ENCODE assay signal across 7 mouse cellular contexts in the genomic region with DNA sequence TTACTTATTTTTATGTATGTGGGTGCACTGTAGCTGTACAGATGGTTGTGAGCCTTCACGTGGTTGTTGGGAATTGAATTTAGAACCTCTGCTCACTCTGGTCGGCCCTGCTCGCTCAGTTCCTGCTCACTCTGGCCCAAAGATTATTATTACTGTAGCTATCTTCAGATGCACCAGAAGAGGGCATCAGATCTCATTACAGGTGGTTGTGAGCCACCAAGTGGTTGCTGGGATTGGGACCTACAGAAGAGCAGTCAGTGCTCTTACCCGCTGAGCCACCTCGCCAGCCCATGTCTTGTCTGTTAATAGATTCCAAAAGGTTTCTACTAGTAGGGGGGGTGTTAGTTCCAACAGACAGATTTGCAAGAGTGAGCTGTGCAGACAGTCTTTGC.
DNase-seq lines count a peak whose midpoint lies in the region; ATAC-seq and TF ChIP-seq lines count a peak whose summit lies in the region.
"Not testable (repeated sequence)": the region's sequence is repeated elsewhere in the genome, so short reads cannot be mapped to it uniquely, and the experiment has no call there.

No protein-coding gene starts in this region.

- H3K27ac ChIP-seq in ES-Bruce4 (ENCODE audit: insufficient read depth, low read length), result peak overlapping the region; percentile 91
- not testable (repeated sequence) for H3K27ac ChIP-seq in bone marrow, adult 2 months (ENCODE audit: control insufficient read depth, insufficient read depth, low read depth, low read length, poor library complexity); cortical plate, adult 2 months (ENCODE audit: insufficient read depth, low read length); hindbrain, postnatal 0 days
- H3K27ac ChIP-seq in kidney, embryonic 15.5 days, result peak overlapping the region; percentile 77
- peak overlapping the region; percentile 50 for H3K27ac ChIP-seq in limb, embryonic 10.5 days

- H3K27me3 ChIP-seq in ES-Bruce4 (ENCODE audit: control insufficient read depth, insufficient read depth, low read length, poor library complexity, severe bottlenecking); hindbrain, postnatal 0 days (ENCODE audit: insufficient read depth, low read length); kidney, embryonic 15.5 days; limb, embryonic 10.5 days (ENCODE audit: low read depth, poor library complexity, severe bottlenecking): not testable (repeated sequence)

- TF ChIP-seq POLR2A in ES-Bruce4 (IDR thresholded peaks at IDR 0.05; ENCODE audit: insufficient read depth, low read length); bone marrow, adult 2 months (IDR thresholded peaks at IDR 0.05; ENCODE audit: borderline replicate concordance, control insufficient read depth, low read depth, low read length); cortical plate, adult 2 months (IDR thresholded peaks at IDR 0.05; ENCODE audit: extremely low read depth, insufficient read depth, low read length): not testable (repeated sequence)

- peak; percentile 40 for TF ChIP-seq CTCF in ES-Bruce4 (IDR thresholded peaks at IDR 0.05; ENCODE audit: low read depth, low read length)
- peak; percentile 24; the same call in 1 of the 2 replicates for TF ChIP-seq CTCF in bone marrow, adult 2 months (IDR thresholded peaks at IDR 0.05; ENCODE audit: control insufficient read depth, insufficient read depth, low read length)
- peak; percentile 28; the same call in 1 of the 2 replicates for TF ChIP-seq CTCF in cortical plate, adult 2 months (IDR thresholded peaks at IDR 0.05; ENCODE audit: extremely low read depth, insufficient read depth, low read length)
- TF ChIP-seq CTCF in hindbrain, postnatal 0 days (IDR thresholded peaks at IDR 0.05; ENCODE audit: low read depth), result peak; percentile 53

- DNase-seq in hindbrain, postnatal 0 days (ENCODE audit: low spot score); limb, embryonic 10.5 days (ENCODE audit: low spot score): not testable (repeated sequence)
- peak; percentile 9 for DNase-seq in lung, postnatal 36 days

- 0 out of 2 replicates have a peak, but pooled peaks have one; percentile 38 for TF ChIP-seq EP300 in ES-Bruce4 (IDR thresholded peaks at IDR 0.05; ENCODE audit: insufficient read depth, low read depth, low read length)

- not testable (repeated sequence) for H3K9me3 ChIP-seq in ES-Bruce4 (replicated peaks; ENCODE audit: control insufficient read depth, insufficient read depth, low read length, poor library complexity, severe bottlenecking); hindbrain, postnatal 0 days (ENCODE audit: low read length); kidney, embryonic 15.5 days (replicated peaks); limb, embryonic 10.5 days (replicated peaks)

- 62% methylated on average over 5 of the region's 5 CpGs for WGBS in bone marrow, adult 2 months
- WGBS in hindbrain, postnatal 0 days, result 52% methylated on average over 5 of the region's 5 CpGs
- 39% methylated on average over 5 of the region's 5 CpGs for WGBS in kidney, embryonic 15.5 days
- 51% methylated on average over 5 of the region's 5 CpGs for WGBS in limb, embryonic 10.5 days

- not testable (repeated sequence) for ATAC-seq in hindbrain, postnatal 0 days
- 0 out of 2 replicates have a peak, but pooled peaks have one; percentile 23 for ATAC-seq in kidney, embryonic 15.5 days (replicated peaks; ENCODE audit: low FRiP score)

- not testable (repeated sequence) for H3K4me2 ChIP-seq in hindbrain, postnatal 0 days (ENCODE audit: low read depth, low read length); kidney, embryonic 15.5 days

- peak overlapping the region; percentile 87 for H3K9ac ChIP-seq in ES-Bruce4 (ENCODE audit: low read depth, poor library complexity, severe bottlenecking)
- H3K9ac ChIP-seq in hindbrain, postnatal 0 days (replicated peaks; ENCODE audit: low read length); kidney, embryonic 15.5 days: not testable (repeated sequence)

- not testable (repeated sequence) for H3K4me1 ChIP-seq in ES-Bruce4 (ENCODE audit: control insufficient read depth, insufficient read depth, low read length); bone marrow, adult 2 months (ENCODE audit: control insufficient read depth, insufficient read depth, low read length); cortical plate, adult 2 months (ENCODE audit: control insufficient read depth, insufficient read depth, low read length); hindbrain, postnatal 0 days (ENCODE audit: insufficient read depth, low read length)
- H3K4me1 ChIP-seq in kidney, embryonic 15.5 days, result peaks cover 67% of the 10 kb centered on the region
- peaks cover 72% of the 10 kb centered on the region for H3K4me1 ChIP-seq in limb, embryonic 10.5 days

- H3K36me3 ChIP-seq in ES-Bruce4 (ENCODE audit: control insufficient read depth, insufficient read depth, low read length, poor library complexity, severe bottlenecking); hindbrain, postnatal 0 days (ENCODE audit: insufficient read depth, low read length); kidney, embryonic 15.5 days; limb, embryonic 10.5 days: not testable (repeated sequence)

- H3K4me3 ChIP-seq in ES-Bruce4 (ENCODE audit: low read depth, low read length); bone marrow, adult 2 months (replicated peaks; ENCODE audit: control insufficient read depth, low read depth, low read length); cortical plate, adult 2 months (ENCODE audit: insufficient read depth, low read length); hindbrain, postnatal 0 days (ENCODE audit: low read length); kidney, embryonic 15.5 days (replicated peaks); limb, embryonic 10.5 days: not testable (repeated sequence)
